Mouse (Mus musculus) G1E (cell line): Measurements from ENCODE around the gene Gphn.

Source experiments
- CTCF ChIP-seq: IDR thresholded peaks from 2 replicates; pipeline ENCODE4 v1.5.1; 2012; ENCODE audit warnings: low read depth, low read length, inconsistent platforms, mixed read lengths
- POLR2AphosphoS5 ChIP-seq: IDR thresholded peaks from 2 replicates; pipeline ENCODE4 v1.6.1; 2012; ENCODE audit warnings: low read depth, low read length, inconsistent platforms; ENCODE audit not compliant: insufficient replicate concordance

- no peak for TF ChIP-seq CTCF
- no peak for TF ChIP-seq POLR2AphosphoS5
Measured at GRCm38 (mm10) chr12:78356472-78356871, 130.3 kb downstream of the Gphn start.
